Mouse (Mus musculus): ENCODE measurements around the gene Vat1.
"Not testable (repeated sequence)": the region's sequence is repeated elsewhere in the genome, so short reads cannot be mapped to it uniquely, and the experiment has no call there.

Vat1 gene

GRCm38 (mm10) chr11:101465101-101465868 lies 745 bp downstream of the Vat1 start:
- peak; percentile 76 for DNase-seq

- no peak for DNase-seq
These were observed 1.6 kb downstream of the Vat1 start, which contains the start of gene Rnd2 for GRCm38 (mm10) chr11:101464211-101465100. TSS of gene Rnd2 (plus strand) at chr11:101464999.

- peak; percentile 79 for DNase-seq
These were observed 3.2 kb downstream of the Vat1 start for GRCm38 (mm10) chr11:101462583-101463440.

- no peak for DNase-seq
These were observed 3.9 kb downstream of the Vat1 start for GRCm38 (mm10) chr11:101462141-101462540.

GRCm38 (mm10) chr11:101460321-101460720 lies 5.7 kb downstream of the Vat1 start:
- DNase-seq = no peak

GRCm38 (mm10) chr11:101459716-101460115 lies 6.3 kb downstream of the Vat1 start:
- no peak for DNase-seq

GRCm38 (mm10) chr11:101458217-101458616 lies 7.8 kb downstream of the Vat1 start:
- no peak for DNase-seq

GRCm38 (mm10) chr11:101457631-101458030 lies 8.4 kb downstream of the Vat1 start:
- DNase-seq = no peak

- DNase-seq = no peak
These were observed 10.4 kb downstream of the Vat1 start for GRCm38 (mm10) chr11:101455627-101456026.

GRCm38 (mm10) chr11:101454702-101455101 lies 11.3 kb downstream of the Vat1 start:
- no peak for DNase-seq

- no peak for DNase-seq
These were observed 13.8 kb downstream of the Vat1 start for GRCm38 (mm10) chr11:101452093-101452774.

- DNase-seq = no peak
These were observed 14.5 kb downstream of the Vat1 start for GRCm38 (mm10) chr11:101451536-101451935.

- no peak for DNase-seq
These were observed 15.6 kb downstream of the Vat1 start for GRCm38 (mm10) chr11:101450394-101450793.

GRCm38 (mm10) chr11:101449596-101449995 lies 16.4 kb downstream of the Vat1 start:
- not testable (repeated sequence) for DNase-seq

- DNase-seq = no peak
These were observed 17.1 kb downstream of the Vat1 start for GRCm38 (mm10) chr11:101448899-101449298.

GRCm38 (mm10) chr11:101448274-101448746 lies 17.7 kb downstream of the Vat1 start, which contains the start of gene Ifi35:
TSS of gene Ifi35 (plus strand) at chr11:101448407.
- DNase-seq = peak; percentile 51

- DNase-seq = no peak
These were observed 18.2 kb downstream of the Vat1 start for GRCm38 (mm10) chr11:101447786-101448185.

- not testable (repeated sequence) for DNase-seq
These were observed 19.2 kb downstream of the Vat1 start for GRCm38 (mm10) chr11:101446860-101447259.

- no peak for DNase-seq
These were observed 19.7 kb downstream of the Vat1 start for GRCm38 (mm10) chr11:101446319-101446718.

GRCm38 (mm10) chr11:101442760-101443159 lies 23.3 kb downstream of the Vat1 start:
- no peak for DNase-seq

GRCm38 (mm10) chr11:101442127-101442693 lies 23.8 kb downstream of the Vat1 start, which contains the start of gene Rpl27:
TSS of gene Rpl27 (plus strand) at chr11:101442298.
- DNase-seq = peak; percentile 98

Data from embryo, embryonic 11 days (tissue).